Mouse (Mus musculus) neural tube, embryonic 11.5 days (tissue): ENCODE data around the gene Mpg. TPM values are rescaled to one million over a fixed set of nuclear protein-coding genes. Genes with fewer than 3 reads are reported as not detected.

ENCODE experiments used
- ATAC-seq: fragments of 200-750 bp; cut with Nextera tagmentation; 2 replicates; pipeline ENCODE4 v1.8.0; 2017; ENCODE audit warnings: moderate number of reproducible peaks, mild to moderate bottlenecking, moderate TSS enrichment, moderate library complexity; ENCODE audit not compliant: insufficient read depth, low FRiP score, low TSS enrichment
- DNase-seq: peaks from one replicate; pipeline ENCODE4 v3.0.0-alpha.2; 2015; ENCODE audit warnings: low spot score
- H3K27ac ChIP-seq: fragments of 300-500 bp; sonication (generic); 2 replicates; pipeline ENCODE4 v1.5.1; 2014; ENCODE audit warnings: low read depth, mild to moderate bottlenecking, low read length
- H3K27me3 ChIP-seq: fragments of 300-500 bp; sonication (generic); 2 replicates; pipeline ENCODE4 v1.6.1; 2014; ENCODE audit warnings: mild to moderate bottlenecking, low read length, mixed read lengths; ENCODE audit not compliant: control insufficient read depth, insufficient read depth
- H3K36me3 ChIP-seq: fragments of 300-500 bp; sonication (generic); 2 replicates; pipeline ENCODE4 v1.6.1; 2014; ENCODE audit warnings: mild to moderate bottlenecking, low read length, moderate library complexity, mixed read lengths; ENCODE audit not compliant: control insufficient read depth, insufficient read depth
- H3K4me1 ChIP-seq: fragments of 300-500 bp; sonication (generic); 2 replicates; pipeline ENCODE4 v1.6.1; 2014; ENCODE audit warnings: low read length, mixed read lengths; ENCODE audit not compliant: control insufficient read depth, insufficient read depth
- H3K4me2 ChIP-seq: fragments of 300-500 bp; sonication (generic); 2 replicates; pipeline ENCODE4 v1.6.1; 2014; ENCODE audit warnings: low read depth, mild to moderate bottlenecking, moderate library complexity
- H3K4me3 ChIP-seq: fragments of 300-500 bp; sonication (generic); 2 replicates; pipeline ENCODE4 v1.5.1; 2014; ENCODE audit warnings: low read depth, low read length
- H3K9ac ChIP-seq: fragments of 300-500 bp; sonication (generic); 2 replicates; pipeline ENCODE4 v1.6.1; 2014; ENCODE audit warnings: mild to moderate bottlenecking, low read length
- H3K9me3 ChIP-seq: fragments of 300-500 bp; sonication (generic); 2 replicates; pipeline ENCODE4 v1.6.1; 2016; ENCODE audit warnings: low read length; ENCODE audit not compliant: control insufficient read depth
- WGBS: fragments of 180-500 bp; shearing (Covaris S2); extraction: QIAGEN DNeasy Blood & Tissue Kit; methylation state at CpG from one replicate; pipeline ENCODE4 v1.1.7; 2014; 5-methylcytosine and 5-hydroxymethylcytosine counted together
- polyA plus RNA-seq: library from polyadenylated mRNA; unstranded; fragments of >200 nt; fragmentation: Nextera tagmentation; extraction: Ambion mirVana; gene quantifications from 2 replicates; pipeline ENCODE4 v1.2.1, GENCODE M21; 2014

Mpg gene
- polyA plus RNA-seq, 1 experiment from 2014 or later: 29.4 TPM

GRCm38 (mm10) chr11:32231125-32231524, 4.8 kb downstream of the Mpg start:
- H3K4me1 ChIP-seq: peaks cover 7% of the 10 kb centered on the region
- peaks cover 6% of the 10 kb centered on the region for H3K36me3 ChIP-seq
- no peaks in the 10 kb centered on the region for H3K27me3 ChIP-seq
- 96% methylated on average over 2 of the region's 2 CpGs for WGBS
- H3K9me3 ChIP-seq: no peaks in the 10 kb centered on the region
- DNase-seq (no peak), ATAC-seq (no peak)
- no peak overlapping the region for H3K9ac ChIP-seq
- H3K4me3 ChIP-seq: no peak overlapping the region
- H3K4me2 ChIP-seq: no peak overlapping the region
- H3K27ac ChIP-seq: no peak overlapping the region

DNA sequence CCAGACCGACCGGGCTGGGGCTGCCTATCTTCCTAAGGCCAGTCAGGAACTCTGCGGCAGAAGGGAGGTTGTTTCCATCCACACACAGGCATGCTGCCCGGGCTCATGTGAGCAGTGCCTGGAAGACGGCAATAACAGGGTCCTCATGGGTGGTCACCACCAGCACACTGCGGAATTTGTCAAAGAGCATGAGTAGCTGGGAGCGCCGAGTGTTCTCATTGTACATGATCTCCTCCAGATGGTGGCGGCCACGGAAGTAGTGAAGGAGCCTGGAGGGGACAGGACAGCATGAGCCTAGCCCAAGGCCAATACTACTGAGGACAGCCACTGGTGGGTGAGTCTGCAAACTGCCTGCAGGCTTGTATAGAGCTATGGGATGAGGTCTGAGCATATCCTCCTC, 6.5 kb downstream of the Mpg start:
- Histone ChIP-seq H3K9ac (no peak overlapping the region), H3K4me3 (no peak overlapping the region), H3K27ac (no peak overlapping the region), H3K27me3 (no peaks in the 10 kb centered on the region), H3K9me3 (no peaks in the 10 kb centered on the region), H3K36me3 (peaks cover 6% of the 10 kb centered on the region), H3K4me2 (no peak overlapping the region), H3K4me1 (no peaks in the 10 kb centered on the region)
- ATAC-seq (no peak), DNase-seq (no peak)
- WGBS: 79% methylated on average over 10 of the region's 10 CpGs

DNA sequence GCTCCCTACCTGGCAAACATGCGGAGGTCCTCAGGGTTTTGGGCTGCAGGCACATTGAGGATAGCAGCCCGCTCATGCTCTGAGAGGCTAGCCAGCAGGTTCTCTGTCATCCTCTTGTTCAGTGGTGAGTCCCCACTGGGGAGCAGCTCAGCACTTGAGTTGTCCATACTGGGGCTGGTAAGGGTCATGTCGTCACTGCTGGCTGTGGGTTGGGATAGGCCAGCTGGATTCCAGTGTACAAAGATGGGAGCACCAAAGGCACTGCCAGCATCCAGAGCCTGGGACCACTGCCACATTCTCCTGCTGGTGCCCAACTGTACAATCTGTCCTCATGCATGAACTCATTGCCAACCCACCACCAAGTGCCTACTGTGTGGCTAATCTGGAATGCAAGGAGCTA, 7.6 kb downstream of the Mpg start:
- no peak for DNase-seq

DNA sequence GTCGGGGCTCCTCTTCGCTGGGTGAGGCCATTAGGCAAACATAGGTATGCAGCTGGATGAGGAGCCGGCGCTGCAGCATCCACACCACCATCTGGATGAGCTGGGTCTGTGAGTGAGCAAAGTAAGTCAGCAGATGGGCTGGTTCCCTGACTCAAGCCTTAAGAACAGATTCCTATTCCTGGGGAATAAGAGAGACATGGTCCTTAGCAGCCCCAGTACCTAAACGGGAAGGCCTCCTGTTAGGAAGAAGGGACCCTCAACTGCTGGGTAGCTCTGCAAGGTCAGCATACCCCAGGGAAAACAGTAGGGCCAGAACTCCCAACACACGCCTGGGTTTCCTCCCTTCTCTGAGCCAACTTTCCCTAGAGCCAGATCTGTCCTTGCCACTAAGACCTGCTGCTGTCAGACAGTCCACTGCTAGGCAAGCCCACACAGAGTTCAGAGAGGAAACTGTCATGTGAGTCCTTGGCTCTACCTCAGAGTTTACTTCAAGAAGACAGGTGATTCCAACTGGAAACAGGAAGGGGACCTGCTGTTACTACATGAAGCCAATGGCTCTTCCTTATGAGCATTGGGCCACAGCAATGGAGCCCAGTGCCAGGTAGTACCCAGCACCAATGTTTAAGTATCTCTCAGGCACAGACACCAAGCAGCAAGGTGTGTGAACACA, 8.6 kb downstream of the Mpg start:
- no peaks in the 10 kb centered on the region for H3K9me3 ChIP-seq
- H3K4me3 ChIP-seq: no peak overlapping the region
- ATAC-seq (no peak), DNase-seq (no peak)
- no peak overlapping the region for H3K4me2 ChIP-seq
- no peak overlapping the region for H3K9ac ChIP-seq
- H3K27me3 ChIP-seq: no peaks in the 10 kb centered on the region
- H3K27ac ChIP-seq: no peak overlapping the region
- H3K36me3 ChIP-seq: peaks cover 6% of the 10 kb centered on the region
- H3K4me1 ChIP-seq: no peaks in the 10 kb centered on the region
- WGBS: 95% methylated on average over 6 of the region's 6 CpGs

More for the DNA sequence above, 7.6 kb downstream of the Mpg start:
- WGBS: 92% methylated on average over 3 of the region's 3 CpGs
- Histone ChIP-seq H3K4me3 (no peak overlapping the region), H3K4me1 (no peaks in the 10 kb centered on the region), H3K36me3 (peaks cover 6% of the 10 kb centered on the region), H3K9me3 (no peaks in the 10 kb centered on the region), H3K27me3 (no peaks in the 10 kb centered on the region), H3K9ac (no peak overlapping the region), H3K27ac (no peak overlapping the region), H3K4me2 (no peak overlapping the region)
- no peak for ATAC-seq

DNA sequence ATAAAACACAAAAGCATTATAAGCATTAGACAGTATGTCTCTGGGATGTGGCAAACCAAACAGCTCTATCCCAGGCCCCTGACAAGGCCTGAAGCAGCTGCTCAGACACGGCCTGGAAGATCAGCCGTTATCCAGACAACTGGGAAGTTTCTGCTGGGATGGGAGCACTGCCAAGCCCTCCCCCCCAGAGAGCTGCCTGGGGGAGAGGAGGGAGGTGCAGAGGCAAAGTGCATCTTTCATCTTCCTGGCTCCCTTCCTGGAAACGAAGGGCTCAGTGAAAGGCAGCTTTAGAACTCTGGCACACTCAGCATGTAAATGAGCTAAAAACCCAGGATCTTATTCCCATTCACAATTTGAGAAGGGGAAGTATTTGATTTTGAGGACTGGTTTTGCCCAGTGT, 9.3 kb downstream of the Mpg start:
- Histone ChIP-seq H3K4me3 (no peak overlapping the region), H3K36me3 (peaks cover 4% of the 10 kb centered on the region), H3K9ac (no peak overlapping the region), H3K4me2 (no peak overlapping the region), H3K27me3 (no peaks in the 10 kb centered on the region), H3K27ac (no peak overlapping the region), H3K4me1 (no peaks in the 10 kb centered on the region), H3K9me3 (no peaks in the 10 kb centered on the region)
- 74% methylated on average over 3 of the region's 3 CpGs for WGBS
- DNase-seq (no peak), ATAC-seq (no peak)

DNA sequence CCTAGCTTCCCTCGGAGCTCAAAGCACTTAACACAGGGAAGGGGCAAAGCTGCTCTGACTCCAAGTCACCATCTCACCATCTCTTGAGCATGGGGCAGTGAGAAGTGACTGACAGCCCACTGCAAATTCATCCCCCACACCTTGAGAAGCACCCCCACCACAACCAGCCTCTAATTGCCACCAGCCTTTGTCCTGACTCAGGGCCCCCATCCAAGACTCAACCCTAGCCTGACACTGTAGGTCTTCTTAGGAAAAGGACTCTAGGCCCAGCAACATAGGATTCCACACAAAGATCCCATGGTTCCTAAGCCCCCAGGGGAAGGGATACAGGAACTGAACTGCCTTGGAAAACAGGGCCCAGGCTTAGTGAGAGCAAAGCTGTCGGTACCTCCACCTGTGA, 9.8 kb downstream of the Mpg start:
- 86% methylated on average over 2 of the region's 2 CpGs for WGBS
- H3K4me3 ChIP-seq: no peak overlapping the region
- DNase-seq (no peak), ATAC-seq (no peak)
- H3K9ac ChIP-seq: no peak overlapping the region
- H3K36me3 ChIP-seq: peaks cover 4% of the 10 kb centered on the region
- H3K4me1 ChIP-seq: no peaks in the 10 kb centered on the region
- H3K9me3 ChIP-seq: no peaks in the 10 kb centered on the region
- H3K27me3 ChIP-seq: no peaks in the 10 kb centered on the region
- H3K27ac ChIP-seq: no peak overlapping the region
- H3K4me2 ChIP-seq: no peak overlapping the region

- ATAC-seq (no peak), DNase-seq (peak; percentile 63)
- Histone ChIP-seq H3K27ac (no peak overlapping the region), H3K4me3 (no peak overlapping the region), H3K9ac (no peak overlapping the region), H3K4me2 (no peak overlapping the region), H3K9me3 (no peaks in the 10 kb centered on the region), H3K36me3 (peaks cover 2% of the 10 kb centered on the region), H3K27me3 (no peaks in the 10 kb centered on the region), H3K4me1 (no peaks in the 10 kb centered on the region)
- WGBS: 68% methylated on average over 9 of the region's 9 CpGs
Observed at GRCm38 (mm10) chr11:32236712-32237410, 10.6 kb downstream of the Mpg start.

DNA sequence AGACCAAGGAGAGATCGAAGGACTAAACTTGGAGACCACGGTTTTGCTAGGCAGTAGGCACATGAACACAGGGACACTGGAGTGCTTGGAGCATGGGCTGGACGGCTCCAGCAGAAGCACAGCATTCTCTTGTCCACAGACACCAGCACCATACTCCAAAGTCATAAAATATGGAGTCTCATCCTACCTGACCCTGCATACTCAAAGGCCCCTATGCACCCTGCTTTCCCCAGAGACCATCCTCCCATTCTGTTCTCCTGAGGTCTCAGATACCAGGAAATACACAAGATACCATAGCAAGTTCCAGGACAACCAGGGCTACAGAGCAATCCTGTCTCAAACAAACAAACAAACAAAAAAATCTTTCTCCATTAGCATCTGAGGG, 11.1 kb downstream of the Mpg start:
- no peak overlapping the region for H3K4me2 ChIP-seq
- DNase-seq: no peak
- no peak overlapping the region for H3K4me3 ChIP-seq
- ATAC-seq: no peak
- H3K9ac ChIP-seq: no peak overlapping the region
- no peaks in the 10 kb centered on the region for H3K27me3 ChIP-seq
- H3K27ac ChIP-seq: no peak overlapping the region
- H3K9me3 ChIP-seq: no peaks in the 10 kb centered on the region
- no peaks in the 10 kb centered on the region for H3K36me3 ChIP-seq
- no peaks in the 10 kb centered on the region for H3K4me1 ChIP-seq
- 88% methylated on average over 3 of the region's 3 CpGs for WGBS
